Mouse (Mus musculus) hindbrain, postnatal 0 days (tissue): ENCODE data around the gene Majin. TPM values are rescaled to one million over a fixed set of nuclear protein-coding genes. Genes with fewer than 3 reads are reported as not detected.

Source experiments
- ATAC-seq: fragments of 200-750 bp; cut with Nextera tagmentation; 2 replicates; pipeline ENCODE4 v1.8.0; 2017; ENCODE audit warnings: mild to moderate bottlenecking, moderate TSS enrichment, moderate library complexity
- DNase-seq: peaks from one replicate; pipeline ENCODE4 v3.0.0-alpha.2; 2015; ENCODE audit warnings: low spot score
- H3K27ac ChIP-seq: fragments of 300-500 bp; sonication (generic); 2 replicates; pipeline ENCODE4 v1.5.1; 2014; ENCODE audit warnings: mild to moderate bottlenecking
- H3K27me3 ChIP-seq: fragments of 300-500 bp; sonication (generic); 2 replicates; pipeline ENCODE4 v1.6.1; 2014; ENCODE audit warnings: low read length, mixed read lengths; ENCODE audit not compliant: insufficient read depth
- H3K36me3 ChIP-seq: fragments of 300-500 bp; sonication (generic); 2 replicates; pipeline ENCODE4 v1.6.1; 2014; ENCODE audit warnings: low read length, mixed read lengths; ENCODE audit not compliant: insufficient read depth
- H3K4me1 ChIP-seq: fragments of 300-500 bp; sonication (generic); 2 replicates; pipeline ENCODE4 v1.6.1; 2014; ENCODE audit warnings: antibody characterized with exemption, low read length, mixed read lengths; ENCODE audit not compliant: insufficient read depth
- H3K4me2 ChIP-seq: fragments of 300-500 bp; sonication (generic); 2 replicates; pipeline ENCODE4 v1.6.1; 2014; ENCODE audit warnings: low read depth, mild to moderate bottlenecking, low read length, moderate library complexity, mixed read lengths
- H3K4me3 ChIP-seq: fragments of 300-500 bp; sonication (generic); 2 replicates; pipeline ENCODE4 v1.5.1; 2014; ENCODE audit warnings: low read length
- H3K9ac ChIP-seq: fragments of 300-500 bp; sonication (generic); replicated peaks from 2 replicates; pipeline ENCODE4 v1.6.1; 2014; ENCODE audit warnings: mild to moderate bottlenecking, low read length, moderate library complexity, mixed read lengths
- H3K9me3 ChIP-seq: fragments of 300-500 bp; sonication (generic); 2 replicates; pipeline ENCODE4 v1.6.1; 2016; ENCODE audit warnings: low read length, mixed read lengths
- CTCF ChIP-seq: IDR thresholded peaks from 2 replicates; pipeline ENCODE4 v1.5.1; 2016; ENCODE audit warnings: antibody characterized with exemption, control low read depth, low read depth
- WGBS: fragments of 180-500 bp; shearing (Covaris S2); extraction: QIAGEN DNeasy Blood & Tissue Kit; methylation state at CpG from one replicate; pipeline ENCODE4 v1.1.7; 2014; 5-methylcytosine and 5-hydroxymethylcytosine counted together
- microRNA counts: library from miRNA; unstranded; fragments of <30 nt; microRNA quantifications from one replicate; lab custom pipeline; 2015
- microRNA-seq, 2 experiments: library from miRNA; unstranded; fragments of <30 nt; microRNA quantifications; one replicate each; pipeline ENCODE4; 2016
- polyA plus RNA-seq: library from polyadenylated mRNA; unstranded; fragments of >200 nt; fragmentation: Nextera tagmentation; extraction: Ambion mirVana; gene quantifications from 2 replicates; pipeline ENCODE4 v1.2.1, GENCODE M21; 2015
- total RNA-seq: library from RNA; depleted of rRNA; stranded (reverse); fragments of >200 nt; gene quantifications from 2 replicates; pipeline ENCODE4 v1.2.3, GENCODE M21; 2014; rRNA removed

Gene Majin
- total and polyA plus RNA-seq, 2 experiments from 2014 or later = not detected

- no peak overlapping the region for H3K4me3 ChIP-seq
- H3K4me2 ChIP-seq = no peak overlapping the region
- H3K27me3 ChIP-seq = no peaks in the 10 kb centered on the region
- ATAC-seq (no peak), DNase-seq (no peak)
- no peak overlapping the region for H3K27ac ChIP-seq
- peaks cover 7% of the 10 kb centered on the region for H3K4me1 ChIP-seq
- no peak overlapping the region for H3K9ac ChIP-seq
- H3K9me3 ChIP-seq = no peaks in the 10 kb centered on the region
- TF ChIP-seq CTCF = no peak
- no peaks in the 10 kb centered on the region for H3K36me3 ChIP-seq
- WGBS = 42% methylated on average over 8 of the region's 8 CpGs
Measured at GRCm38 (mm10) chr19:6271206-6271605, 87.0 kb downstream of the Majin start.

- H3K36me3 ChIP-seq = no peaks in the 10 kb centered on the region
- TF ChIP-seq CTCF = no peak
- no peaks in the 10 kb centered on the region for H3K27me3 ChIP-seq
- H3K9me3 ChIP-seq = no peaks in the 10 kb centered on the region
- no peak overlapping the region for H3K4me2 ChIP-seq
- H3K4me1 ChIP-seq = peaks cover 7% of the 10 kb centered on the region
- ATAC-seq (no peak), DNase-seq (no peak)
- H3K9ac ChIP-seq = no peak overlapping the region
- H3K27ac ChIP-seq = no peak overlapping the region
- H3K4me3 ChIP-seq = no peak overlapping the region
- WGBS = 71% methylated on average over 7 of the region's 7 CpGs
Measured at GRCm38 (mm10) chr19:6272053-6272452, 87.9 kb downstream of the Majin start.

DNA sequence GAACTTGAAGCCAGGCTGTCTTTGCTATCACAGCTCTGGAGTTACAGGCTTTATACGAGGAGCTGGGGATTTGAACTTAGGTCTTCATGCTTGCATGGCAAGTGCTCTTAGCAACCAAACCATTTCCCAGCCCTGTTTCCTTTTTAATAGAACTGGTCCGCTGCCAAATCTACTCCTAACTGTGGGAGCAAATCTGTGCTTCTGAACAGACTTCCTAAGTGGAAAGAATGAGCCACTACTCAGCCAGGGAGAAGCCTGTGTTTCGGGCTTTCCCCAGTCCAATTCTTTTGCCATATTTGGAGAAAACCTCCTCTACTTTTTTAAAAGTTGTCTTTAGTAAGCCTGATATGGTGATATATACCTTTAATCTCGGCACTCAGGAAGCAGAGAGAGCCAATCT lies 88.5 kb downstream of the Majin start:
- H3K27ac ChIP-seq = no peak overlapping the region
- H3K4me2 ChIP-seq = no peak overlapping the region
- H3K4me1 ChIP-seq = peaks cover 10% of the 10 kb centered on the region
- 83% methylated on average over 4 of the region's 4 CpGs for WGBS
- H3K9ac ChIP-seq = no peak overlapping the region
- ATAC-seq = no peak
- TF ChIP-seq CTCF = no peak
- no peaks in the 10 kb centered on the region for H3K36me3 ChIP-seq
- H3K9me3 ChIP-seq = no peaks in the 10 kb centered on the region
- no peak for DNase-seq
- H3K27me3 ChIP-seq = no peaks in the 10 kb centered on the region
- no peak overlapping the region for H3K4me3 ChIP-seq

DNA sequence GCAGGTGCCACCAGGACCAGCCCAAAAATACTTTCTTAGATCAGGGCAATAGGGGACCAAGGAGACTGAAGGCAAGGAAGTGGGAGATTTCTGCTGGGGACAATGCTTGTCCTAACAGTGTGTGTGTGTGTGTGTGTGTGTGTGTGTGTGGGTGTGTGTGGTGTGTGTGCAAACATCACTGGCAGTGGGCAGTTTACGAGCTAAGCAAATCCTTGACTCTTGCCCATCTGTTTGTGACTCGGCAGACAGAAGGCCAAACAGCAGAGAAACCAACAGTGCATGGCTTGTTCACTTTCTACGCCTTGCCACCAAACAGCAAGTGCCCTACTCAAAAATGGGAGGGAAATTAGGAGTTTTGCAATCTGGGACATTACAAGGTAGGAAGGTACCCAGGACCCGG lies 89.4 kb downstream of the Majin start:
- H3K4me1 ChIP-seq = peaks cover 19% of the 10 kb centered on the region
- no peak overlapping the region for H3K4me2 ChIP-seq
- H3K27ac ChIP-seq = no peak overlapping the region
- no peak overlapping the region for H3K9ac ChIP-seq
- 82% methylated on average over 4 of the region's 4 CpGs for WGBS
- no peaks in the 10 kb centered on the region for H3K9me3 ChIP-seq
- ATAC-seq (no peak), DNase-seq (no peak)
- no peak overlapping the region for H3K4me3 ChIP-seq
- H3K36me3 ChIP-seq = no peaks in the 10 kb centered on the region
- no peak for TF ChIP-seq CTCF
- H3K27me3 ChIP-seq = no peaks in the 10 kb centered on the region

MicroRNAs encoded within 50 kb of the gene (microRNA counts, 519-probe panel; counts per million panel counts)
- microRNA mmu-miR-192 (lab: Ali Mortazavi, UCI) = 370 counts per million, percentile 5 among the panel's probes with 10 or more counts

Small RNA genes within 50 kb of the gene (microRNA-seq; reads per million reads assigned to microRNA genes)
- gene Mir192 (128 to 148 reads per million in 2 experiments), gene Mir194-2 (109 to 129 reads per million in 2 experiments)

Other genes with a start within 250 kb of the Majin start
- gene Pola2, start 220.2 kb upstream of the Majin start, total RNA-seq = 23.4 and 28.9 TPM in 2 replicates
- gene Pola2, start 220.2 kb upstream of the Majin start, polyA plus RNA-seq = 19.5 and 21.5 TPM in 2 replicates
- not detected in 2 replicates for gene Slc22a20, start 198.2 kb upstream of the Majin start, total RNA-seq
- gene Slc22a20, start 198.2 kb upstream of the Majin start, polyA plus RNA-seq = not detected in 2 replicates
- gene Capn1, start 168.5 kb upstream of the Majin start, total RNA-seq = 13.6 and 15.7 TPM in 2 replicates
- 4.6 and 4.8 TPM in 2 replicates for gene Capn1, start 168.5 kb upstream of the Majin start, polyA plus RNA-seq
- gene Syvn1, start 137.8 kb upstream of the Majin start, total RNA-seq = 27.6 and 34.1 TPM in 2 replicates
- 26.8 and 29.8 TPM in 2 replicates for gene Syvn1, start 137.8 kb upstream of the Majin start, polyA plus RNA-seq
- gene Mrpl49, start 126.6 kb upstream of the Majin start, total RNA-seq = 34.4 and 36.2 TPM in 2 replicates
- 52.4 and 54.9 TPM in 2 replicates for gene Mrpl49, start 126.6 kb upstream of the Majin start, polyA plus RNA-seq
- gene Fau, start 126.5 kb upstream of the Majin start, total RNA-seq = 558 and 787 TPM in 2 replicates
- 668 TPM in 2 replicates for gene Fau, start 126.5 kb upstream of the Majin start, polyA plus RNA-seq
- gene Znhit2, start 123.2 kb upstream of the Majin start, total RNA-seq = 76.0 and 97.3 TPM in 2 replicates
- 43.2 and 46.3 TPM in 2 replicates for gene Znhit2, start 123.2 kb upstream of the Majin start, polyA plus RNA-seq
- gene Tm7sf2, start 116.0 kb upstream of the Majin start, total RNA-seq = 122 and 123 TPM in 2 replicates
- gene Tm7sf2, start 116.0 kb upstream of the Majin start, polyA plus RNA-seq = 57.7 and 64.2 TPM in 2 replicates
- gene Vps51, start 107.2 kb upstream of the Majin start, total RNA-seq = 100.0 and 102 TPM in 2 replicates
- 91.2 and 92.2 TPM in 2 replicates for gene Vps51, start 107.2 kb upstream of the Majin start, polyA plus RNA-seq
- gene Tmem262, start 104.4 kb upstream of the Majin start, total RNA-seq = not detected in 2 replicates
- not detected in 2 replicates for gene Tmem262, start 104.4 kb upstream of the Majin start, polyA plus RNA-seq
- gene Gm28374, start 102.1 kb upstream of the Majin start, total RNA-seq = 0.37 and 0.86 TPM in 2 replicates
- gene Gm28374, start 102.1 kb upstream of the Majin start, polyA plus RNA-seq = 0.24 and 1.1 TPM in 2 replicates
- 76.9 and 88.2 TPM in 2 replicates for gene Zfpl1, start 99.4 kb upstream of the Majin start, total RNA-seq
- 83.9 and 88.2 TPM in 2 replicates for gene Zfpl1, start 99.4 kb upstream of the Majin start, polyA plus RNA-seq
- 6.3 and 7.4 TPM in 2 replicates for gene Cdca5, start 99.4 kb upstream of the Majin start, total RNA-seq
- gene Cdca5, start 99.4 kb upstream of the Majin start, polyA plus RNA-seq = 6.1 and 7.4 TPM in 2 replicates
- not detected in 2 replicates for gene AC131692.1, start 90.0 kb upstream of the Majin start, total RNA-seq
- not detected in 2 replicates for gene AC131692.1, start 90.0 kb upstream of the Majin start, polyA plus RNA-seq
- gene Naaladl1, start 78.6 kb upstream of the Majin start, total RNA-seq = 0.40 and 0.89 TPM in 2 replicates
- 0.36 and 0.43 TPM in 2 replicates for gene Naaladl1, start 78.6 kb upstream of the Majin start, polyA plus RNA-seq
- 91.0 and 91.5 TPM in 2 replicates for gene Sac3d1, start 65.7 kb upstream of the Majin start, total RNA-seq
- 50.5 and 51.9 TPM in 2 replicates for gene Sac3d1, start 65.7 kb upstream of the Majin start, polyA plus RNA-seq
- gene Snx15, start 56.1 kb upstream of the Majin start, total RNA-seq = 71.4 and 84.4 TPM in 2 replicates
- gene Snx15, start 56.1 kb upstream of the Majin start, polyA plus RNA-seq = 60.9 and 62.7 TPM in 2 replicates
- gene Batf2, start 43.4 kb upstream of the Majin start, total RNA-seq = not detected in 2 replicates
- gene Batf2, start 43.4 kb upstream of the Majin start, polyA plus RNA-seq = 0.21 and 0.23 TPM in 2 replicates
- 112 and 123 TPM in 2 replicates for gene Arl2, start 42.8 kb upstream of the Majin start, total RNA-seq
- gene Arl2, start 42.8 kb upstream of the Majin start, polyA plus RNA-seq = 151 and 155 TPM in 2 replicates
- gene Gpha2, start 42.0 kb downstream of the Majin start, total RNA-seq = not detected in 2 replicates
- 0.39 and 0.60 TPM in 2 replicates for gene Gpha2, start 42.0 kb downstream of the Majin start, polyA plus RNA-seq
- gene Ppp2r5b, start 51.5 kb downstream of the Majin start, total RNA-seq = 272 and 321 TPM in 2 replicates
- 149 and 160 TPM in 2 replicates for gene Ppp2r5b, start 51.5 kb downstream of the Majin start, polyA plus RNA-seq
- 38.7 and 43.4 TPM in 2 replicates for gene Atg2a, start 57.3 kb downstream of the Majin start, total RNA-seq
- gene Atg2a, start 57.3 kb downstream of the Majin start, polyA plus RNA-seq = 7.6 and 8.9 TPM in 2 replicates
- gene Ehd1, start 92.3 kb downstream of the Majin start, total RNA-seq = 127 and 135 TPM in 2 replicates
- 76.5 and 77.5 TPM in 2 replicates for gene Ehd1, start 92.3 kb downstream of the Majin start, polyA plus RNA-seq
- 3.1 and 6.0 TPM in 2 replicates for gene Cdc42bpg, start 122.1 kb downstream of the Majin start, total RNA-seq
- 0.29 and 0.33 TPM in 2 replicates for gene Cdc42bpg, start 122.1 kb downstream of the Majin start, polyA plus RNA-seq
- 69.6 and 93.4 TPM in 2 replicates for gene Men1, start 150.6 kb downstream of the Majin start, total RNA-seq
- 57.8 and 59.5 TPM in 2 replicates for gene Men1, start 150.6 kb downstream of the Majin start, polyA plus RNA-seq
- gene Map4k2, start 156.7 kb downstream of the Majin start, total RNA-seq = 102 TPM in 2 replicates
- 18.6 and 21.4 TPM in 2 replicates for gene Map4k2, start 156.7 kb downstream of the Majin start, polyA plus RNA-seq
- gene Sf1, start 179.3 kb downstream of the Majin start, total RNA-seq = 89.0 and 89.4 TPM in 2 replicates
- gene Sf1, start 179.3 kb downstream of the Majin start, polyA plus RNA-seq = 80.2 and 84.9 TPM in 2 replicates
- 11.9 and 18.3 TPM in 2 replicates for gene Pygm, start 200.0 kb downstream of the Majin start, total RNA-seq
- 10.4 and 12.6 TPM in 2 replicates for gene Pygm, start 200.0 kb downstream of the Majin start, polyA plus RNA-seq
- gene Rasgrp2, start 215.0 kb downstream of the Majin start, total RNA-seq = 250 and 283 TPM in 2 replicates
- gene Rasgrp2, start 215.0 kb downstream of the Majin start, polyA plus RNA-seq = 230 and 252 TPM in 2 replicates
- gene Nrxn2, start 234.3 kb downstream of the Majin start, total RNA-seq = 355 and 426 TPM in 2 replicates
- 54.4 and 60.4 TPM in 2 replicates for gene Nrxn2, start 234.3 kb downstream of the Majin start, polyA plus RNA-seq